Mouse (Mus musculus) embryonic facial prominence, embryonic 15.5 days (tissue): Measurements from ENCODE around the gene Kcnf1. TPM values are rescaled to one million over a fixed set of nuclear protein-coding genes. Genes with fewer than 3 reads are reported as not detected.
"Not testable (repeated sequence)": the region's sequence is repeated elsewhere in the genome, so short reads cannot be mapped to it uniquely, and the experiment has no call there.

Experiments used
- ATAC-seq: fragments of 200-750 bp; cut with Nextera tagmentation; 2 replicates; pipeline ENCODE4 v1.8.0; 2017; ENCODE audit warnings: low read depth, moderate TSS enrichment; ENCODE audit not compliant: insufficient number of reproducible peaks, low FRiP score, low TSS enrichment
- H3K27ac ChIP-seq: fragments of 300-500 bp; sonication (generic); replicated peaks from 2 replicates; pipeline ENCODE4 v1.5.1; 2015; ENCODE audit warnings: mild to moderate bottlenecking, inconsistent platforms
- H3K27me3 ChIP-seq: fragments of 300-500 bp; sonication (generic); 2 replicates; pipeline ENCODE4 v1.6.1; 2015; ENCODE audit warnings: inconsistent platforms
- H3K36me3 ChIP-seq: fragments of 300-500 bp; sonication (generic); 2 replicates; pipeline ENCODE4 v1.6.1; 2015; ENCODE audit warnings: mild to moderate bottlenecking, inconsistent platforms
- H3K4me1 ChIP-seq: fragments of 300-500 bp; sonication (generic); 2 replicates; pipeline ENCODE4 v1.6.1; 2015; ENCODE audit warnings: inconsistent platforms
- H3K4me2 ChIP-seq: fragments of 300-500 bp; sonication (generic); replicated peaks from 2 replicates; pipeline ENCODE4 v1.6.1; 2015; ENCODE audit warnings: mild to moderate bottlenecking, inconsistent platforms
- H3K4me3 ChIP-seq: fragments of 300-500 bp; sonication (generic); replicated peaks from 2 replicates; pipeline ENCODE4 v1.5.1; 2015; ENCODE audit warnings: mild to moderate bottlenecking, inconsistent platforms
- H3K9ac ChIP-seq: fragments of 300-500 bp; sonication (generic); 2 replicates; pipeline ENCODE4 v1.6.1; 2015; ENCODE audit warnings: inconsistent platforms
- H3K9me3 ChIP-seq: fragments of 300-500 bp; sonication (generic); replicated peaks from 2 replicates; pipeline ENCODE4 v1.6.1; 2016; ENCODE audit warnings: inconsistent platforms
- WGBS: fragments of 180-500 bp; shearing (Covaris S2); methylation state at CpG from one replicate; pipeline ENCODE4 v1.1.7; 2015; 5-methylcytosine and 5-hydroxymethylcytosine counted together
- polyA plus RNA-seq: library from polyadenylated mRNA; unstranded; fragments of >200 nt; fragmentation: Nextera tagmentation; extraction: Ambion mirVana; gene quantifications from 2 replicates; pipeline ENCODE4 v1.2.1, GENCODE M21; 2015

The Kcnf1 gene
- polyA plus RNA-seq, 1 experiment from 2014 or later: 0.94 TPM

GRCm38 (mm10) chr12:17157558-17157957 lies 19.1 kb downstream of the Kcnf1 start:
- WGBS: 85% methylated on average over 15 of the region's 15 CpGs

DNA sequence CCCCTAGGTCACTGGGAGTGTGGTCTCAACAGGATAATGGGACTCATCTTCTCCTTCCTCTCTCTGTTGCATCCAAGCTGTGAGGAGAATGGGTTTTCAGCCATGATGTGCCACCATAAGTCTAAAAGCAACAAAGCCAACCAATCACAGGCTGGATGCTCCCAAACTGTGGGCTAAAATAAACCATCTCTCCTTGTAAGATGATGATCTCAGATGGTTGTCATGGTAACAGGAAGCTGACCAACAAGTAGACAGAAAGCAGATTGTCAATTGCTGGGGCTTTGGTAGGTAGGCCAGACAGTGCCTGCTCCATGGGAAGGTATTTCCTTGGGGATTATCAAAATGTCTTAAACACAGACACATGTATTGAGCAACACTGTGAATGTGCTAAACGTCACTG lies 20.9 kb downstream of the Kcnf1 start:
- Histone ChIP-seq H3K4me1 (no peaks in the 10 kb centered on the region), H3K27ac (no peak overlapping the region), H3K4me3 (no peak overlapping the region), H3K9ac (no peak overlapping the region), H3K4me2 (no peak overlapping the region), H3K9me3 (no peaks in the 10 kb centered on the region), H3K27me3 (no peaks in the 10 kb centered on the region), H3K36me3 (no peaks in the 10 kb centered on the region)
- no peak for ATAC-seq
- 73% methylated on average over 1 of the region's 1 CpGs for WGBS

More at GRCm38 (mm10) chr12:17157558-17157957, 19.1 kb downstream of the Kcnf1 start:
- no peak overlapping the region for H3K27ac ChIP-seq
- no peaks in the 10 kb centered on the region for H3K9me3 ChIP-seq
- H3K36me3 ChIP-seq: no peaks in the 10 kb centered on the region
- no peaks in the 10 kb centered on the region for H3K27me3 ChIP-seq
- H3K9ac ChIP-seq: no peak overlapping the region
- H3K4me2 ChIP-seq: no peak overlapping the region
- H3K4me3 ChIP-seq: no peak overlapping the region
- ATAC-seq: no peak
- H3K4me1 ChIP-seq: no peaks in the 10 kb centered on the region

DNA sequence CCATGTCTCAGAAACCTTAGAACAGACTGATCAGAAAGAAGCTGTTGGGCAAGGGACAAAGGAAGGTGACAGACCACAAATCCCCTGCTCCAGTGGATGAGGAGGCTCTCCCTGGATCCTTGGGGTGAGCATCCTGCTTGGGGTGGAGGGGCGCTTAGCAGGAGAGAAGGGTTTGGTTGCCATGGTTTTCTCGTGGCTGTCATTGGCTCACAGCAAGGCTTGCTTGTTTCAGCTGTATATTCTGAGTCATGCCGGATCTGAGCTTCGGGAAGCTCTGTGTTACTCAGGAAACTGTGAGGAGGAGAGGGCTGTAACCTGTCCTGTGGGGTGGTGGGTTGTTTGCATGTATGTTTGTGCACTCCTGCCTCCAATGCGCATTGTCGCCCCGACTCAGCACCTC lies 23.8 kb downstream of the Kcnf1 start:
- no peaks in the 10 kb centered on the region for H3K9me3 ChIP-seq
- ATAC-seq: no peak
- H3K4me2 ChIP-seq: no peak overlapping the region
- no peaks in the 10 kb centered on the region for H3K27me3 ChIP-seq
- H3K9ac ChIP-seq: no peak overlapping the region
- H3K27ac ChIP-seq: no peak overlapping the region
- no peaks in the 10 kb centered on the region for H3K4me1 ChIP-seq
- H3K4me3 ChIP-seq: no peak overlapping the region
- no peaks in the 10 kb centered on the region for H3K36me3 ChIP-seq
- 76% methylated on average over 7 of the region's 7 CpGs for WGBS

- no peaks in the 10 kb centered on the region for H3K27me3 ChIP-seq
- H3K4me2 ChIP-seq: no peak overlapping the region
- 61% methylated on average over 10 of the region's 10 CpGs for WGBS
- ATAC-seq: no peak
- no peak overlapping the region for H3K9ac ChIP-seq
- H3K27ac ChIP-seq: no peak overlapping the region
- no peaks in the 10 kb centered on the region for H3K36me3 ChIP-seq
- no peak overlapping the region for H3K4me3 ChIP-seq
- no peaks in the 10 kb centered on the region for H3K4me1 ChIP-seq
- no peaks in the 10 kb centered on the region for H3K9me3 ChIP-seq
These were observed 27.8 kb downstream of the Kcnf1 start for GRCm38 (mm10) chr12:17148920-17149319.

DNA sequence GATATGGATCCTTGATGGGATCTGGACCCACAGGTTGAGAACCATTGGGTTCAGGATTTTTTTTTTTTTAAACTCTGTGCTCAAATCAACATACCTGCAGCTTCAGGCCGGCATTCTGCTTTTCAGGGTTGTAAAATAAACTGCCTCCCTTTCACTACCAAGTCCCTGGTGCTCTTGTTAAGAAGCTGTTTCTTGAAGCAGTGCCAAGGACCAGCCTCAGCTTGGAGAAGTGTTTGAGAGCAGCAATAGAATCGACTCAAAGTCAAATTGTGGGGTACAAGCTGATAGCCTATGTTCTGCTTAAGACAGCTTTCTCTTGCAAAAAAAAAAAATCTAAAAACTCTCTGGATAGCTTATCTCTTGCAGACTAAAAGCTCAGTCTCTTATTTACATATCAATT lies 34.9 kb downstream of the Kcnf1 start:
- Histone ChIP-seq H3K4me1 (no peaks in the 10 kb centered on the region), H3K9me3 (no peaks in the 10 kb centered on the region), H3K27me3 (no peaks in the 10 kb centered on the region), H3K36me3 (no peaks in the 10 kb centered on the region), H3K4me2 (no peak overlapping the region), H3K4me3 (no peak overlapping the region), H3K27ac (no peak overlapping the region), H3K9ac (no peak overlapping the region)
- 47% methylated on average over 2 of the region's 2 CpGs for WGBS
- no peak for ATAC-seq

GRCm38 (mm10) chr12:17140436-17140835 lies 36.3 kb downstream of the Kcnf1 start:
- Histone ChIP-seq H3K9me3 (no peaks in the 10 kb centered on the region), H3K27ac (no peak overlapping the region), H3K4me3 (no peak overlapping the region), H3K27me3 (no peaks in the 10 kb centered on the region), H3K36me3 (no peaks in the 10 kb centered on the region), H3K4me2 (no peak overlapping the region), H3K4me1 (no peaks in the 10 kb centered on the region), H3K9ac (no peak overlapping the region)
- 74% methylated on average over 3 of the region's 3 CpGs for WGBS
- ATAC-seq: no peak

- Histone ChIP-seq H3K27me3 (no peaks in the 10 kb centered on the region), H3K4me1 (no peaks in the 10 kb centered on the region), H3K36me3 (no peaks in the 10 kb centered on the region), H3K9me3 (no peaks in the 10 kb centered on the region), H3K27ac (no peak overlapping the region), H3K4me2 (no peak overlapping the region), H3K9ac (no peak overlapping the region), H3K4me3 (no peak overlapping the region)
- ATAC-seq: no peak
- WGBS: 73% methylated on average over 9 of the region's 9 CpGs
These were observed 42.1 kb downstream of the Kcnf1 start for GRCm38 (mm10) chr12:17134546-17135096.

- no peaks in the 10 kb centered on the region for H3K36me3 ChIP-seq
- 60% methylated on average over 8 of the region's 8 CpGs for WGBS
These were observed 44.4 kb downstream of the Kcnf1 start for GRCm38 (mm10) chr12:17132243-17132642.

GRCm38 (mm10) chr12:17131563-17131962 lies 45.1 kb downstream of the Kcnf1 start:
- no peak overlapping the region for H3K27ac ChIP-seq
- H3K4me1 ChIP-seq: no peaks in the 10 kb centered on the region
- ATAC-seq: no peak
- H3K4me3 ChIP-seq: no peak overlapping the region
- H3K9me3 ChIP-seq: no peaks in the 10 kb centered on the region
- no peak overlapping the region for H3K9ac ChIP-seq
- H3K36me3 ChIP-seq: no peaks in the 10 kb centered on the region
- no peaks in the 10 kb centered on the region for H3K27me3 ChIP-seq
- H3K4me2 ChIP-seq: no peak overlapping the region
- WGBS: 87% methylated on average over 10 of the region's 10 CpGs

More at GRCm38 (mm10) chr12:17132243-17132642, 44.4 kb downstream of the Kcnf1 start:
- no peaks in the 10 kb centered on the region for H3K4me1 ChIP-seq
- H3K27ac ChIP-seq: no peak overlapping the region
- no peak overlapping the region for H3K9ac ChIP-seq
- ATAC-seq: no peak
- no peaks in the 10 kb centered on the region for H3K27me3 ChIP-seq
- no peak overlapping the region for H3K4me2 ChIP-seq
- H3K4me3 ChIP-seq: no peak overlapping the region
- H3K9me3 ChIP-seq: no peaks in the 10 kb centered on the region

- not testable (repeated sequence) for H3K4me3 ChIP-seq, H3K9me3 ChIP-seq, H3K4me1 ChIP-seq, H3K27ac ChIP-seq, ATAC-seq, H3K4me2 ChIP-seq, H3K27me3 ChIP-seq, H3K36me3 ChIP-seq, H3K9ac ChIP-seq
- WGBS: 96% methylated on average over 8 of the region's 12 CpGs
These were observed 53.8 kb downstream of the Kcnf1 start for GRCm38 (mm10) chr12:17122881-17123280.
